In the genomic region with DNA sequence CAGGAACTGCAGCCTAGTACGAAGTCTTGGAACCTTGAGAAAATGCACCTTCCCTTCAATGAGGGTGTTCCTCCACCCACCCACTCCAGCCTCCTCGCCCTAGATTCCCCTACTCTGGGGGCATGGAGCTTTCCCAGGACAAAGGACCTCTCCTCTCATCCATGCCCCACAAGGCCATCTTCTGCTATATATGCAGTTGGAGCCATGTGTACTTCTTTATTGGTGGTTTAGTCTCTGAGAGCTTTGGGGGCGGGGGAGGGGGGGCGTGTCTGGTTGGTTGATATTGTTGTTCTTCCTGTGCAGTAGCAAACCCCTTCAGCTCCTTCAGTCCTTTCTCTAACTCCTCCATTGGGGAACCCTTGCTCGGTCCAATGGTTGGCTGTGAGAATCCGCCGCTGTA, we compare ENCODE assay signal across 21 mouse cellular contexts.
DNase-seq lines count a peak whose midpoint lies in the region; ATAC-seq and TF ChIP-seq lines count a peak whose summit lies in the region.
"Had no signal": no experiment of that assay in that cellular context is flagged by ENCODE, and none has a peak within 500 bp of the region (broad histone marks: within the 10 kb centered on the region; RNA-seq: fewer than 3 reads in every experiment).

No protein-coding gene starts in this region.

- no peak overlapping the region for H3K4me3 ChIP-seq in hindbrain, embryonic 10.5 days
- H3K4me3 ChIP-seq in hindbrain, postnatal 0 days (ENCODE audit: low read length) = no peak overlapping the region
- no peak overlapping the region for H3K4me3 ChIP-seq in midbrain, embryonic 11.5 days (ENCODE audit: low read depth, low read length)
- H3K4me3 ChIP-seq in midbrain, postnatal 0 days (ENCODE audit: low read depth, low read length) = no peak overlapping the region
- no peak overlapping the region for H3K4me3 ChIP-seq in midbrain, embryonic 13.5 days (replicated peaks)
- no peak overlapping the region for H3K4me3 ChIP-seq in midbrain, embryonic 14.5 days (replicated peaks; ENCODE audit: low read depth, low read length)
- H3K4me3 ChIP-seq: embryonic facial prominence, embryonic 10.5 days; embryonic facial prominence, embryonic 12.5 days; forebrain, embryonic 13.5 days; forebrain, embryonic 15.5 days had no signal

- H3K4me1 ChIP-seq in hindbrain, embryonic 10.5 days (replicated peaks) = peaks cover 14% of the 10 kb centered on the region; the same call in 1 of the 2 replicates
- no peaks in the 10 kb centered on the region for H3K4me1 ChIP-seq in hindbrain, postnatal 0 days (ENCODE audit: insufficient read depth, low read length)
- H3K4me1 ChIP-seq in midbrain, embryonic 11.5 days (ENCODE audit: control insufficient read depth, insufficient read depth, low read length) = peaks cover 8% of the 10 kb centered on the region; the same call in 1 of the 2 replicates
- H3K4me1 ChIP-seq in midbrain, postnatal 0 days (ENCODE audit: insufficient read depth, low read length) = no peaks in the 10 kb centered on the region
- H3K4me1 ChIP-seq in midbrain, embryonic 13.5 days (replicated peaks) = peaks cover 12% of the 10 kb centered on the region
- 0 out of 2 replicates have a peak, but pooled peaks cover 6% of the 10 kb centered on the region for H3K4me1 ChIP-seq in midbrain, embryonic 14.5 days (ENCODE audit: control insufficient read depth, insufficient read depth, low read length)
- H3K4me1 ChIP-seq: embryonic facial prominence, embryonic 10.5 days; embryonic facial prominence, embryonic 12.5 days; forebrain, embryonic 13.5 days; forebrain, embryonic 15.5 days had no signal

- no peak for TF ChIP-seq CTCF in hindbrain, postnatal 0 days (IDR thresholded peaks at IDR 0.05; ENCODE audit: low read depth)
- TF ChIP-seq CTCF in midbrain, postnatal 0 days (IDR thresholded peaks at IDR 0.05) = no peak

- DNase-seq in hindbrain, embryonic 10.5 days (ENCODE audit: low spot score) = peak; percentile 4
- DNase-seq in hindbrain, postnatal 0 days (ENCODE audit: low spot score) = no peak
- DNase-seq in midbrain, embryonic 11.5 days (ENCODE audit: low spot score, missing footprints) = peak; percentile 89
- no peak for DNase-seq in midbrain, postnatal 0 days (ENCODE audit: low spot score)
- DNase-seq in midbrain, embryonic 14.5 days = no peak
- DNase-seq in thymus, postnatal 10 days (ENCODE audit: low spot score in 2 of 2) = no peak
- DNase-seq: adrenal gland, adult 8-10 months; adrenal gland, postnatal 14 days; adrenal gland, postnatal 36 days; cerebellum, adult 11-12 months; cerebellum, adult 2 months; cerebellum, adult 9-10 months; cerebellum, postnatal 10 days; cerebellum, postnatal 25 days; forebrain, postnatal 0 days had no signal

- H3K36me3 ChIP-seq in hindbrain, embryonic 10.5 days = no peaks in the 10 kb centered on the region
- no peaks in the 10 kb centered on the region for H3K36me3 ChIP-seq in hindbrain, postnatal 0 days (ENCODE audit: insufficient read depth, low read length)
- H3K36me3 ChIP-seq in midbrain, embryonic 11.5 days (ENCODE audit: control insufficient read depth, insufficient read depth, low read length) = no peaks in the 10 kb centered on the region
- no peaks in the 10 kb centered on the region for H3K36me3 ChIP-seq in midbrain, postnatal 0 days (ENCODE audit: insufficient read depth, low read length)
- no peaks in the 10 kb centered on the region for H3K36me3 ChIP-seq in midbrain, embryonic 13.5 days
- H3K36me3 ChIP-seq in midbrain, embryonic 14.5 days (ENCODE audit: control insufficient read depth, insufficient read depth, low read length) = no peaks in the 10 kb centered on the region
- H3K36me3 ChIP-seq: embryonic facial prominence, embryonic 10.5 days; embryonic facial prominence, embryonic 12.5 days; forebrain, embryonic 15.5 days had no signal

- ATAC-seq in hindbrain, postnatal 0 days = no peak
- peak; percentile 64 for ATAC-seq in midbrain, embryonic 11.5 days (ENCODE audit: low FRiP score)
- no peak for ATAC-seq in midbrain, postnatal 0 days (ENCODE audit: low FRiP score)
- peak; percentile 43; the same call in 1 of the 2 replicates for ATAC-seq in midbrain, embryonic 13.5 days
- ATAC-seq in midbrain, embryonic 14.5 days (ENCODE audit: low FRiP score, low TSS enrichment) = no peak; the same call in 1 of the 2 replicates
- ATAC-seq: activated CD4-positive, CD25-positive, alpha-beta regulatory T cell, adult 4 months; forebrain, embryonic 13.5 days; forebrain, embryonic 15.5 days; forebrain, postnatal 0 days had no signal

- 54% methylated on average over 7 of the region's 7 CpGs for WGBS in hindbrain, embryonic 10.5 days
- 41% methylated on average over 7 of the region's 7 CpGs for WGBS in hindbrain, postnatal 0 days
- WGBS in midbrain, embryonic 11.5 days = 19% methylated on average over 7 of the region's 7 CpGs
- WGBS in midbrain, postnatal 0 days = 26% methylated on average over 7 of the region's 7 CpGs
- WGBS in midbrain, embryonic 13.5 days = 20% methylated on average over 7 of the region's 7 CpGs
- 14% methylated on average over 7 of the region's 7 CpGs for WGBS in midbrain, embryonic 14.5 days

- no peak overlapping the region for H3K4me2 ChIP-seq in hindbrain, postnatal 0 days (ENCODE audit: low read depth, low read length)
- H3K4me2 ChIP-seq in midbrain, embryonic 11.5 days = peak overlapping the region; percentile 2; the same call in 1 of the 2 replicates
- H3K4me2 ChIP-seq in midbrain, postnatal 0 days (ENCODE audit: low read depth, low read length, poor library complexity, severe bottlenecking) = no peak overlapping the region
- no peak overlapping the region for H3K4me2 ChIP-seq in midbrain, embryonic 13.5 days (replicated peaks)
- no peak overlapping the region for H3K4me2 ChIP-seq in midbrain, embryonic 14.5 days (ENCODE audit: low read length)
- H3K4me2 ChIP-seq: embryonic facial prominence, embryonic 12.5 days; forebrain, embryonic 13.5 days; forebrain, embryonic 15.5 days had no signal

- no peaks in the 10 kb centered on the region for H3K27me3 ChIP-seq in hindbrain, embryonic 10.5 days (ENCODE audit: insufficient read depth, poor library complexity, severe bottlenecking)
- H3K27me3 ChIP-seq in hindbrain, postnatal 0 days (ENCODE audit: insufficient read depth, low read length) = no peaks in the 10 kb centered on the region
- H3K27me3 ChIP-seq in midbrain, embryonic 11.5 days (ENCODE audit: control insufficient read depth, insufficient read depth, low read length) = no peaks in the 10 kb centered on the region
- no peaks in the 10 kb centered on the region for H3K27me3 ChIP-seq in midbrain, postnatal 0 days (ENCODE audit: insufficient read depth, low read length)
- H3K27me3 ChIP-seq in midbrain, embryonic 13.5 days = peaks cover 4% of the 10 kb centered on the region; the same call in 1 of the 2 replicates
- no peaks in the 10 kb centered on the region for H3K27me3 ChIP-seq in midbrain, embryonic 14.5 days (ENCODE audit: control insufficient read depth, insufficient read depth, low read length)
- H3K27me3 ChIP-seq: embryonic facial prominence, embryonic 12.5 days; forebrain, embryonic 13.5 days; forebrain, embryonic 15.5 days had no signal

- no peak overlapping the region for H3K9ac ChIP-seq in hindbrain, postnatal 0 days (replicated peaks; ENCODE audit: low read length)
- no peak overlapping the region for H3K9ac ChIP-seq in midbrain, embryonic 11.5 days (ENCODE audit: low read length)
- H3K9ac ChIP-seq in midbrain, postnatal 0 days (replicated peaks; ENCODE audit: low read length, poor library complexity, severe bottlenecking) = no peak overlapping the region
- no peak overlapping the region for H3K9ac ChIP-seq in midbrain, embryonic 13.5 days (replicated peaks)
- H3K9ac ChIP-seq in midbrain, embryonic 14.5 days (replicated peaks; ENCODE audit: low read length) = no peak overlapping the region
- H3K9ac ChIP-seq: embryonic facial prominence, embryonic 12.5 days; forebrain, embryonic 13.5 days; forebrain, embryonic 15.5 days; forebrain, postnatal 0 days had no signal

- no peaks in the 10 kb centered on the region for H3K9me3 ChIP-seq in hindbrain, embryonic 10.5 days
- no peaks in the 10 kb centered on the region for H3K9me3 ChIP-seq in hindbrain, postnatal 0 days (ENCODE audit: low read length)
- H3K9me3 ChIP-seq in midbrain, embryonic 11.5 days (ENCODE audit: control insufficient read depth, low read length) = no peaks in the 10 kb centered on the region
- H3K9me3 ChIP-seq in midbrain, postnatal 0 days (ENCODE audit: low read length) = no peaks in the 10 kb centered on the region
- H3K9me3 ChIP-seq in midbrain, embryonic 13.5 days = no peaks in the 10 kb centered on the region
- H3K9me3 ChIP-seq in midbrain, embryonic 14.5 days (ENCODE audit: control insufficient read depth, low read length) = no peaks in the 10 kb centered on the region
- H3K9me3 ChIP-seq: embryonic facial prominence, embryonic 10.5 days; embryonic facial prominence, embryonic 12.5 days; forebrain, embryonic 13.5 days; forebrain, embryonic 15.5 days had no signal

- no peak overlapping the region for H3K27ac ChIP-seq in hindbrain, embryonic 10.5 days
- H3K27ac ChIP-seq in hindbrain, postnatal 0 days = no peak overlapping the region
- no peak overlapping the region for H3K27ac ChIP-seq in midbrain, embryonic 11.5 days (ENCODE audit: low read depth, low read length)
- H3K27ac ChIP-seq in midbrain, postnatal 0 days (ENCODE audit: low read depth, low read length) = no peak overlapping the region
- H3K27ac ChIP-seq in midbrain, embryonic 13.5 days = peak overlapping the region; percentile 45; the same call in 1 of the 2 replicates
- no peak overlapping the region for H3K27ac ChIP-seq in midbrain, embryonic 14.5 days (replicated peaks; ENCODE audit: low read depth, low read length)
- H3K27ac ChIP-seq: embryonic facial prominence, embryonic 10.5 days; embryonic facial prominence, embryonic 12.5 days; forebrain, embryonic 13.5 days; forebrain, embryonic 15.5 days had no signal

Comparison
In these comparisons a context has a peak if more than half of its experiments do, and no peak if none do; other contexts are left out.
1. DNase-seq: peak in hindbrain, embryonic 10.5 days (single experiment) and midbrain, embryonic 11.5 days (single experiment); none in hindbrain, postnatal 0 days (single experiment), midbrain, postnatal 0 days (single experiment), midbrain, embryonic 14.5 days (single experiment) and thymus, postnatal 10 days (0 of 2).
2. ATAC-seq: peak in midbrain, embryonic 11.5 days (single experiment) and midbrain, embryonic 13.5 days (single experiment); none in hindbrain, postnatal 0 days (single experiment), midbrain, postnatal 0 days (single experiment) and midbrain, embryonic 14.5 days (single experiment).